Mouse (Mus musculus) G1E (cell line): ENCODE data around the gene Tarbp2.

Experiments
- CTCF ChIP-seq: IDR thresholded peaks from 2 replicates; pipeline ENCODE4 v1.5.1; 2012; ENCODE audit warnings: low read depth, low read length, inconsistent platforms, mixed read lengths
- GATA2 ChIP-seq: IDR thresholded peaks from 2 replicates; pipeline ENCODE4 v1.6.1; 2012; ENCODE audit warnings: low read depth, low read length, inconsistent platforms, borderline replicate concordance
- TAL1 ChIP-seq: conservative IDR thresholded peaks from 2 replicates; pipeline ENCODE4 v1.6.1; 2012; ENCODE audit warnings: low read depth, low read length, inconsistent platforms, mixed read lengths

DNA sequence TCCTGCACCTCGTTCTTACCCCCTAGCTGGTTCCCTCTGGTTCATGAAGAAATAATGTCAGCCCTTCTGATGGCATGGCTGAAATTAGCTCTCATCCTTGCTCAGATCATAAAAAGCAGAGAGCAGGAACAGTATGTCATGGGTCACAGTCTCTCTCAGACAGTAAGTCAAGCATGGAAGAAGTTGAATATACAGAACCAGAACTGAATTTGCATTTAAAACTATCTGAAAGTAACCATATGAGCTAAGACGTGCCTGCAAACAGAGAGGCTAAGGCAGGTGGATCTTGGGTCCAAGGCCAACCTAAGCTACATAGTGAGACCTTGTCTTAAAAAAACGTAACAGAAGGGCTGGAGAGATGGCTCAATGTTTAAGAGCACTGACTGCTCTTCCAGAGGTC, 5.0 kb upstream of the Tarbp2 start:
- TF ChIP-seq GATA2 (no peak), CTCF (no peak), TAL1 (no peak)
